Mouse (Mus musculus): ENCODE data around the gene Hyou1. TPM values are rescaled to one million over a fixed set of nuclear protein-coding genes. Genes with fewer than 3 reads are reported as not detected.

Hyou1 gene
- polyA plus RNA-seq (2017; shearing (Covaris generic)): 29.2 TPM

GRCm38 (mm10) chr9:44379054-44379834, at the start of gene Hyou1:
TSS of gene Hyou1 (plus strand) at chr9:44379490.

DNA sequence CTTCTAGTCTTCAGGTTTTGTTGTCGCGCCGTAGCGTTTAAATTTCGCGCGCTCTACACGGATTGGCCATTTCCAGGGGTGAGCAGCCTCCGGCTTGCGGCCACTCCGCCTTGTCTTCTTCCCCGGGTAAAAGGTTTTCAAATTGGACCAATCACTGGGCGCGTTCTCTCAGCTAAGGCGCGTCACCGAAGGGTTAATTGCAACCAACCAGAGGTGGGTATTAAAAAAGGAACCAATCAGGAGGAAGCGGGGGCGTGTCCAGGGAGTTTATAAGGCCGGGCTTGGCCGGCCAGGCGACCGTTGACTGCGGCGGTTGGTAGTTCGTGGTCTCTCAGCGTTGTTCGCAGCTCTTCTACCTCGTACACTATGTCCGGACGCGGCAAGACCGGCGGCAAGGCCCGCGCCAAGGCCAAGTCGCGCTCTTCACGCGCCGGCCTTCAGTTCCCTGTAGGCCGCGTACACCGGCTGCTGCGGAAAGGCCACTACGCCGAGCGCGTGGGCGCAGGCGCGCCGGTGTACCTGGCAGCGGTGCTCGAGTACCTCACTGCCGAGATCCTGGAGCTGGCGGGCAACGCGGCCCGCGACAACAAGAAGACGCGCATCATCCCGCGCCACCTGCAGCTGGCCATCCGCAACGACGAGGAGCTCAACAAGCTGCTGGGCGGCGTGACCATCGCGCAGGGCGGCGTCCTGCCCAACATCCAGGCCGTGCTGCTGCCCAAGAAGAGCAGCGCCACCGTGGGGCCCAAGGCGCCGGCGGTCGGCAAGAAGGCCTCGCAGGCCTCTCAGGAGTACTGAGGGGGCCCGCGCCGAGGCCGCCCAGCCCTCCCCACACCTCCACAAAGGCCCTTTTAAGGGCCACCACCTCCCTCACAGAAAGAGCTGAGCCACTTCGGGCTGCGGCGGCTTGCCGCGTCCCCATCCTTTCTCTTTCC, 44.6 kb upstream of the Hyou1 start, which contains the start of gene H2afx:
Gene H2afx (plus strand): TSS at position 299 of the 935 bp plus-strand sequence.

DNA sequence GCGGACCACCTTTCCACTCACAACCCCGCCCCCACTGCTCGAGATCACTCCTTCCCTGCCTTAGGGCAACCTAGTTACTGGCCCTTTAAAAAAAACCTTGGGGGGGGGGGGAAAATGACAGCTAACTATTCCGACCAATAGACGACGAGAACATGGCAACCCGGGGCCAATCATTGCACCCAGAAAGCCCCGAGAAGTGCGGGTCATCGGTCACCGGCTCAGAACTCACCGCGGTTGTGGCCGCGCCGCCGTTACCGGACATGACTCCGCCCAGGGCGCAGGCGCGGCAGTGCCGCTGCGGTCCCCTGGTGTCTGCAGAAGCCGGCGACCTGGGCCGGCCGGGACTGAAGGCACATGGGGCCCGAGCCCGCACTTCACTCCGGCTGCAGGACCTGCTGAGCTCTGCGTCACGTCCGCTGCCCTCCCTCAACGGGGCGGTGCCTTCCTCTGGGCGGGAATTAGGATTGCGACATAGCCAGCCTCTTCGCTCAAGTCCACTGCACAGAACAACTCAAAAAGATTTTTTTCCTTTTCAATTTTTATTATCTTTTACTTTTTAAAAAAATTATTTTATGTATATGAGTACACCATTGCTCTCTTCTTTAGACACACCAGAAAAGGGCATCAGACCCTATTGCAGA, 35.4 kb upstream of the Hyou1 start, which contains the start of gene Hmbs:
Gene Hmbs (minus strand): TSS at position 448 of the 641 bp plus-strand sequence.

DNA sequence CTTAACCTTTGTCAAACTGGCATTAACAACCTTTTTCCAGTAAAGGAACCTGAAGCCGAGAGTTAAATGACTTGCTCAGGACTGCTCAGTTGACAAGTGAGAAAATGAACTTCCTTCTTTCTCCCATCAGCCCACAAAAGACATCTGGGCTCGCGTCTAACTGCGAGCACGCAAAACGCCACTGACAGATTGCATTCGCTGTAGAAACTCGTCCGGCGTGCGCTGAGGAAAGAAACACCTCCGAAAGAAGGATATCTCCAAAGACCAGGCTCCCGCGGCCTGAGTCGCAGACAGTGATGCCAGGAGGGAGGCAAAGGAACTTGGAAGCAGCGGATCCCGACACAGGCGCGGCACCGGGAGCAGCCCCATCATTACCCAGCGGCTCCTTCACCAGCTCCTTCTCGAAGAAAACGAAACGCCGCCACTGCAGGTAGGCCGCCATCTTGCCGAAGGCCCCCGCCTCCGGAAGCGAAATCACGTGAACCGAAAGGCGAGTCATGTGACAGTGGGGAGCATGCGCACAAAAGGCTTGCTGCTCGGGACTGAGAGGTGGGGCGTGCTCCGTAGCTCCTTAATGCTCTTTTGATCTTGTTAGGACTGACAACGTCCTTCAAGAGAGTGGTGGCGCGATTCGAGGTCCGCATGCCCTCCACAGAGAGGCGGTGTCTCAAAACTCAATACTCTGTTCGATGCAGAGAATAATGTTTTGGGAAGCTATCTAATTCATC, 17.9 kb upstream of the Hyou1 start, which contains the start of gene Vps11:
Gene Vps11 (minus strand): TSS at position 481 of the 728 bp plus-strand sequence.

GRCm38 (mm10) chr9:44396684-44397411, 17.6 kb downstream of the Hyou1 start, which contains the start of gene Slc37a4:
TSS of gene Slc37a4 (plus strand) at chr9:44396852.

DNA sequence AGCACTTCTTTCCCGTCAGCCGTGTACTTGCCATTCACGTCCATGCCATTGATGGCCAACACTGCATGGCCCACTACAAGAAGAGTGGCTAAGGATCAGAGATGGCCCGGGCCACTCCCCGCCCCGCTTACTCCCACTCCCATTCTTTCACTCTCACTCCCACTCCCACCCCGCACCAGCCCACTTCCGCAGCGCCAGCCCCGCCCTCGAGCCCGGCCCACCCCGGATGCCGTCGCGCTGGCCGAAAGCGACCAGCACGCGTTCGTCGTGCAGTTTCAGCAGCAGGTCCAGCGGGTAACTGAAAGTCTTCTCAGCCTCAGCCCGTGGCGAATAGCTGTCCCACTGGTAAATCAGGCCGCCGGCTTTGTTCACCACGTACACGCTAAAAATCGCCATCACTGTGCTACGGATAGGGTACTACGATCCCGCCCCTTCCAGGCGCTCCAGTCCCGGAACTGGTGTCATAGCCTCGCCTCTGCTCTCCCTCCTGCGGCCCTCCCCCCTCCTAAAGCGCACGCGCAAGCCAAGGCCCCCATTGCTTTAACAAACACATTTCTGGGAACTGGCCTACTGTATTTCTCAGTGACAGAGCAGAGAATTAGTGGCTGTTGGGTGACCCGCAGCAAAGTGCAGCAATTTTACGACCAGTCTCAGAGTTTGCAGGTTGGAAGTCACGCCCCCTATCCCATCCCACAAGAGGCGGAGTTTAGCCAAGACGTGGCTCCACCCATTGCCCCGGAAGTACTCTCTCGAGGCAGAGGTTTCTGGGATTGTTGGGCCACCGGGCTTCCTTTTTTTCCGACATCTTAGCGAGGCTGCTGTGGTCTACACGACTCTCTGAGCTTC, 27.8 kb downstream of the Hyou1 start, which contains the start of the genes Rps25 and Trappc4:
Gene Rps25 (plus strand): TSS at position 234 of the 846 bp plus-strand sequence.
Gene Trappc4 (minus strand): TSS at position 695 of the 846 bp plus-strand sequence.

GRCm38 (mm10) chr9:44418519-44419385, 39.5 kb downstream of the Hyou1 start, which contains the start of gene Ccdc84:
TSS of gene Ccdc84 (minus strand) at chr9:44418569.

DNA sequence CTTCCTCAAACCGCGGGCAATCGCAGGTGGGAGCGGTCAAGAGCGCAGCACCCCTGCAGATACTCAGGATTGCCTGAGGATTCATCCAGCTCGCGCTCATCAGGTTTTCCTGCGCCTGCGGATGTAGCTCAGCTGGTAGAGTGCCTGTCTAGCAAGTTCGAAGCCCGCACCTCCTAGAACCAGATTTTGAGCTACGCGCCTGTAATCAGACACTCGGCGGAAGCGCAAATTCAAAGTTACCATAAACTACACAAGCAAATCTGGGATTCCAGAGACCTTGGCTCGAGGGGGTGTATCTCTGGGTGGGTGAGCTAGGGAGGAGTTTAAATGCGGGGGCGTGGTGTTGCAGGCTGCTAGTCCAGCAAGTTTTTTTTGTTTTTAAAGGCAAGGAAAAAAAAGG, 61.7 kb downstream of the Hyou1 start, which contains the start of gene Foxr1:
Gene Foxr1 (minus strand): TSS at position 176 of the 400 bp plus-strand sequence.

Other genes with a start within 250 kb of the Hyou1 start
- gene Mcam, start 245.0 kb upstream of the Hyou1 start, polyA plus RNA-seq (2017; shearing (Covaris generic)): not detected
- 33.6 TPM for gene Cbl, start 145.4 kb upstream of the Hyou1 start, polyA plus RNA-seq (2017; shearing (Covaris generic))
- not detected for gene Ccdc153, start 138.8 kb upstream of the Hyou1 start, polyA plus RNA-seq (2017; shearing (Covaris generic))
- gene Pdzd3, start 128.0 kb upstream of the Hyou1 start, polyA plus RNA-seq (2017; shearing (Covaris generic)): 0.21 TPM
- gene Nlrx1, start 110.9 kb upstream of the Hyou1 start, polyA plus RNA-seq (2017; shearing (Covaris generic)): 12.2 TPM
- gene Abcg4, start 90.9 kb upstream of the Hyou1 start, polyA plus RNA-seq (2017; shearing (Covaris generic)): 0.32 TPM
- 32.9 TPM for gene Hinfp, start 73.8 kb upstream of the Hyou1 start, polyA plus RNA-seq (2017; shearing (Covaris generic))
- gene C2cd2l, start 59.2 kb upstream of the Hyou1 start, polyA plus RNA-seq (2017; shearing (Covaris generic)): 8.9 TPM
- 24.2 TPM for gene Dpagt1, start 53.5 kb upstream of the Hyou1 start, polyA plus RNA-seq (2017; shearing (Covaris generic))
- 27.0 TPM for gene H2afx, start 44.8 kb upstream of the Hyou1 start, polyA plus RNA-seq (2017; shearing (Covaris generic))
- 34.4 TPM for gene Hmbs, start 35.3 kb upstream of the Hyou1 start, polyA plus RNA-seq (2017; shearing (Covaris generic))
- gene Vps11, start 17.8 kb upstream of the Hyou1 start, polyA plus RNA-seq (2017; shearing (Covaris generic)): 73.3 TPM
- gene Slc37a4, start 17.4 kb downstream of the Hyou1 start, polyA plus RNA-seq (2017; shearing (Covaris generic)): 31.3 TPM
- 1,803 TPM for gene Rps25, start 27.6 kb downstream of the Hyou1 start, polyA plus RNA-seq (2017; shearing (Covaris generic))
- 137 TPM for gene Trappc4, start 28.1 kb downstream of the Hyou1 start, polyA plus RNA-seq (2017; shearing (Covaris generic))
- gene Ccdc84, start 39.1 kb downstream of the Hyou1 start, polyA plus RNA-seq (2017; shearing (Covaris generic)): 59.5 TPM
- 0.18 TPM for gene Foxr1, start 61.6 kb downstream of the Hyou1 start, polyA plus RNA-seq (2017; shearing (Covaris generic))
- gene Upk2, start 75.5 kb downstream of the Hyou1 start, polyA plus RNA-seq (2017; shearing (Covaris generic)): not detected
- 10.4 TPM for gene Bcl9l, start 103.3 kb downstream of the Hyou1 start, polyA plus RNA-seq (2017; shearing (Covaris generic))
- 127 TPM for gene Cxcr5, start 182.4 kb downstream of the Hyou1 start, polyA plus RNA-seq (2017; shearing (Covaris generic))
- gene Ddx6, start 225.4 kb downstream of the Hyou1 start, polyA plus RNA-seq (2017; shearing (Covaris generic)): 45.6 TPM

Measured in activated CD4-positive, CD25-positive, alpha-beta regulatory T cell, adult 9 weeks (primary cell).